Mouse (Mus musculus) urinary bladder, postnatal 36 days (tissue): ENCODE measurements around the gene Rufy1.
A peak's percentile ranks its signal among the peaks of the same experiment; 100 is the strongest.
"Not testable (repeated sequence)": the region's sequence is repeated elsewhere in the genome, so short reads cannot be mapped to it uniquely, and the experiment has no call there.

ENCODE experiments used
- DNase-seq, 2 experiments: peaks; one replicate each; pipeline ENCODE4 v3.0.0; 2022; ENCODE audit warnings: low spot score in 2 of 2, mixed read lengths in 1 of 2

Rufy1 gene

DNA sequence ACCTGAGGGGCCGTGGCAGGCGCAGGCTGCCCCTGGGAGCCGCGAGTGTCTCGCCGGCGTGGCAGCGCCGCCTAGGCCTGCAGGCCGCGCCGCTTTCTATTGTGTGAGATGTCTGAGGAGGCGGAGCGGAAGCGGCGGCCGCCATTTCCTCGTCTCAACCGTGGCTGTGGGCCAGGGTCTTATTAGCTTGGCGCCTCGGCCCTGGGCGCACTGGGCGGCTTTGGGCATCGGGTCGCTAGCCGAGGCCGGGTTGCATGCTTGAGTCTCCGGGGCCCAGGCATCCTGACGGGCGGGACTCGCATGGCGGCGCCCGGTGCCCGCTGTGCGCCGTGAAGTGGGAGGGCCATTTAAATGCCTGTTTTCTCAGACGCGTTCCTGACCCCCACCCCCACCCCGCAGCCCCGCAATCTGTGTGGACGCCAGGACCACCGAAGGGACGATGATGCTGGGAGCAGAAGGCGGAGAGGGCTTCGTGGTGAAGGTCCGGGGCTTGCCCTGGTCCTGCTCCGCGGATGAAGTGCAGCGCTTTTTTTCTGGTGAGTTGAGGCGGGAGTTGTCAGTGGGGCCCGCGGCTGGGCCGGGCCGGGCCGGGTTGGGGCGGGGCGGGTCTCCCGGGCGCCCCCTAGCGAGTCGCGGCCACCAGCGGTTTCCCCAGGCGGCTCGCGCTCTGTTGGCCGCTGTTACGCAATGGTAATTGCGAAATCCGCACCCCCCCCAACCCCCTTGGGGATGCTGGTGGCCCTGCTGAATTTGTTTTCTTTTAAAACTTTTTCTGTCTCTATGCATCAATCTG, 52.8 kb downstream of the Rufy1 start:
- DNase-seq, result peak; percentile 83 to 91

DNA sequence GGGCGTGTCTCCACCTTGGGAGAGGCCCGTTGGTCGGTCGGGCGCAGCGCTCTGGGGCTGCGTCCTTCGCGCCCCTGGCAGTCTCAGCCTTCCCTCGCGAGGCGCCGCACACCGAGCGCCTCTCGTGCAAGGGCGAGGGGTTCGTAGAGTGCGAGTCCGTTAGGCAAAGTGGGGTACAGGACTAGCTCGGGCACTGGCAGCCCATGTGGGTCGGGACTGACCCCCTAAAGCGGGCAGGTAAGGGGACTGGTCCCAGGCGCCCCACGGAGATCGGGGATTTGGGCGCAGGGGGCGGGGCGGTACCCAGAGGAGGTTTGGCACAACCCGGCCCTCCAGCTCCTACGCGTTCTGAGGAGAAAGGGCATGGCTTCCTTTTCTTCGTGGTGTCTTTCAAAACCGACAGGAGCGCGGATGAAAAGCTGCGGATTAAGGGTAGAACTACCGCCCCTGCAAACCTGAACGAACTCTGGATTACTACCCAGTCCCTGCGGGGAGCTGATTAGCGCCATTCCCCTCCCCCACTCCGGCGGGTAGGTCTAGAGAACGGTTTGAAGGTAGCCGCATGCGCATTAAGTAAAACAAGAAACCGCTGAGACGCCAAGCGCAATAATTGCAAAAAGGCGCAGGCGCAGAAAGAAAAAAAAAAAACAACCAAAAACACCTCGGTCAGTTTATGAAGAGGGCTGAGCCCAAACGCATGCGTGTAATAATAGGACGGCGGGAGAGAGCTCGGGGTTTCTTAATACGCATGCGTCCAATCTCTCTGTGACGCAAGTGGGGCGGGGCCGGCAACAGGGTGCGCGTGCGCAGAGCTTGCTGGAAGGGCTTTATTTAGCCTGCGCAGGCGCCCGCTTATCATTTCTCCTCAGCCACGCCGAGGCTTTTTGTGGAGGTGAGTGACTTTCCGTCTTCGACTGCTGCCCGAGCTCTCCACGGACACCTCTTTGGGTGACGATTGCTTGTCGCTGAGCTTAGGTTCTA, 53.7 kb downstream of the Rufy1 start, which contains the start of gene Hnrnph1:
Gene Hnrnph1 (plus strand): TSS at position 80 of the 981 bp plus-strand sequence.
- DNase-seq, result peak; percentile 98 to 99

DNA sequence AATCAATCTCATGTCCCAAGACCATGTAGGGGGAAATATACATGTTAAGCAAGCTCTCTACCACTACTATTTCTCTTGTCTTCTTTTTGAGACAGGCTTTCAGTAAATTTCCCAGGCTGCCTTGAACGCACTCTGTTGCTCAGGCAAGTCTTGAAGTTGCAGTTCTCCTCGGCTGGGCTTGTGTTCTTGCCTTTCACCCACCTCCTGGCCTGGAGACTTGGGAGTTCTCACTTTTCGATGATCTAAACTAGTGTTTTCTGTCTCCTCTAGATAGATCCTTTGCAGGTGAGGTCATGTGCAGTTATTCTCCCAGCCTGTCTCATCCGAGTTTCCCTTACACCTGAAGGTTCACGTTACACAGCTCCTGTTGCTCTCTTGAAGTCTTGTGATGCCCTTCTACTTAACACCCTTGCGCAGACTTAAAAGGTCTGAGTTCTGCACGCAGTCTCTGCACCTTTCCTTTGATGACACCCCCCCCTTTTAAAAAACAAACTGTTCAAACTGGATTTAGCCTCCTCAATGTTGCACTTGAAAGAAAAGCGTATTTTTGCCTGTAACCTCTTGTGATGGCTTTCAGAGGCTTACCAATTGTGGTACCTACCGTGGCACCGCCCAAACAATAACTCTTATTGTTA, 54.7 kb downstream of the Rufy1 start:
- no peak for DNase-seq

DNA sequence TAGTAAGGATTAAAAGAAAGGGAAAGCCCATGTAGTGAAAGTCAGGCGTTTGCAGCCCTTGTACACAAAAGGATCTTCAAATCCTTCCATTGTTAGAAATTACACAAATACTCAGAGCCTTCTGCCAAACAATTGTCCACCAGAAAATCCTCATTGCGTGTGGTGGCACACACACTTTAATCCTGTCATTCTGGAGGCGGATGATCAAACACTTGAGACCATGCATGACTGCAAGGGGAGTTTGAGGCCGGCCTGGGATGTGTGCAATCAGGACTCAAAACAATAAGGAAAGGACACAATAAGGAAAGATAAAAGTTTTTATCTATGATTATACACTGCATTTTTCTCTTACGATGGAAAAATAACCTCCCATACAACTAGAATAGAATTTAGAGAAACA, 55.5 kb downstream of the Rufy1 start:
- DNase-seq, result no peak

DNA sequence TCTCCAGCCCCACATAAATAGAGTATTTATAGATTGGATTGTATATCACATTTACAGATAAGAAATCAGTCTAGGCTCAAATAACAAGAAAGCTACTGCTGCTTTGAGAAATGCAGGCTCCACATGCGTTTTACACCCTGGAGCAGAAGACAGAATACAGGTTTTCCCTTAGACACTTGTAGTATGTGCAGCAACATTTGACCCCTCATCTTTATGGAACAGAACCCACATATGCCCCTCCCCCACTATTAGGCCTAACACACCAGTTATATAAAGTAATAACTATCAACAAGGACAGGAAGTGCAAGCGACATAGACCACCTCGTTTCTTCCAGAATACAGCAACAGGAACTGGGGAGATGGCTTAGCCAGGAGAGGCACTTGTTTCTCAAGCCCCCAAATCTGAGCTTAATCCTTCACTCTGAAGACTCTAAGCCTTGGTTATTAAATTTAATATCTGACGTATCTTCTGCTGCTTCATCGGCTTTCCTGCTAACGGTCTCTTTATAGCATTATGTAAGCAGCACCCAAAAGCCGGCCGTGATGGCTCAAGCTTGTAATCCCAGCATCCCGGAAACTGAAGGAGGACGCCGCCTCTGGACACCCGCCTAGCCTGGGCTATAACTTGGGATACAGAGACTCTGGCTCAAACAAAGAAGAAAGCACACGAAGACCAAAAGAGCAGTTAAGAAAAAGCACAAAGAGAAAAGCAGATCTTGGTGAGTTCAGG, 56.5 kb downstream of the Rufy1 start:
- DNase-seq, result no peak

DNA sequence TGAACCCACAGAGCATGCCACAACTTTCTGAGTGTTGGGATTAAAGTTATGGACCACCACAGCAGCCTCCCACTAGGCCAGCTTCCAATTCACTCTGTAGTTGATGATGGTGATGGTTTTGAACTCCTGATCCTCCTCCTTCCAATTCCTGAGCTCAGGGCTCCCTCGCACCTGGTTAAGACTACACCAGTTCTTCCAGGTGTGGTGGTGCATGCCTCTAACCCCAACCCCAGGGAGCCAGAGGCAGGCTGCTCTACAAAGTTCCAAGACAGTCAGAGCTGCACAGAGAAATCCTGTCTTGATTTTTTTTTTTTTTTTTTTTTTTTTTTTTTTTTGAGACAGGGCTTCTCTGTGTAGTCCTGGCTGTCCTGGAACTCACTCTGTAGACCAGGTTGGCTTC, 57.3 kb downstream of the Rufy1 start:
- no peak for DNase-seq

DNA sequence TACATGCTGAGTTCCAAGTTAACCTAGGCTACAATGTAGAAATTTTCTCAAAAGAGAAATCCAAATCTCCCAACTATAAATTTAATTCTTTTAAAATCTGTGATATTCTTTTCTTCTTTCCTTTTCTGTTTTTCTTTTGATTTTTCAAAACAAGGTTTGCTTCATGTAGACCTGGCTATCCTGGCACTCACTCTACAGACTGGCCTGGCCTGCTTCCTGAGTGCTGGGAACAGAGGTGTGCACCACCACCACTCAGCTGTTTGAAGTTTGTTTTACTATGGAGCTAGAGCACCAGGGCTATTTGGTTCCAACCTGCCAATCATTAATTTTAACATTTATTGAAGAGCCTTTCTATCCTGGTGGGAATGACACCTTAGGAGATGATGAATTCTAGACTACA, 57.8 kb downstream of the Rufy1 start:
- no peak for DNase-seq

DNA sequence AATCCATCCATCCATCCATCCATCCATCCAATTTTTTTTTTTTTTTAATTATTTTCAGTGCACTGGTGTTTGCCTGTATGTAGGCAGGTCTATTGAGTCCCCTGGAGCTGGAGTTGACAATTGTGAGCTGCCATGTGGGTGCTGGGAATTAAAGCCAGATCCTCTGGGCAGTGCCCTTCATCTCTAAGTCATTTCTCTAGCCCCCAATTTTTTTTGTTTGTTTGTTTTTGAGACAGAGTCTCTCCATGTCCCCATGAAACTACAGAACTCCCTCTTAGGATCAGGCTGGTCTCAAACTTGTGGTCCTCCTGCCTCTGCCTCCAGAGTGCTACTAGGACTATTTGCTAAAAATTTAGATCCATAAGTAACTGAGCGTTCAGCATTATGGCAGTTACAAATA, 59.0 kb downstream of the Rufy1 start:
- DNase-seq, result no peak

DNA sequence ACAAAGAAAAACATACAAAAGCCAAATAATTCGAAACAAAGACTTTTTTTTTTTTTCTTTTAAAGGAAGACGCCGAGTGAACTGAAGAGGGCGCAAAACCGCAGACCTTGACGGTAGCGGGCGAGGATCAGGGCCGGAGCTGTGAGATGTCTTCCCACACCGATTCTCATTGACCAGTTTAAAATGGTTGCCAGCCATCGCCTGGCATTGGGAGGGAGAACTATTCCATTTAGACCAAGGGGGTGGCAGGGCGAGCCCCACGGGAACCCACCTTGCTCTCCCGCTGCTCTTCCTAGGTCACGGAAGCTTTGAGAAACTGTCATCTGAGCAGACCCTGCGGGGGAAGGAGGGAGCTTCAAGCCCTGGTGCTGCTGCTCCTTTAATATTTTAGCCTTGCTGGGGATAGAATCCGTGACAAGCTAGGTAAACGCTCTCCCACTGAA, 59.5 kb downstream of the Rufy1 start:
- DNase-seq, result peak in 1 of 2 experiments; percentile 60

DNA sequence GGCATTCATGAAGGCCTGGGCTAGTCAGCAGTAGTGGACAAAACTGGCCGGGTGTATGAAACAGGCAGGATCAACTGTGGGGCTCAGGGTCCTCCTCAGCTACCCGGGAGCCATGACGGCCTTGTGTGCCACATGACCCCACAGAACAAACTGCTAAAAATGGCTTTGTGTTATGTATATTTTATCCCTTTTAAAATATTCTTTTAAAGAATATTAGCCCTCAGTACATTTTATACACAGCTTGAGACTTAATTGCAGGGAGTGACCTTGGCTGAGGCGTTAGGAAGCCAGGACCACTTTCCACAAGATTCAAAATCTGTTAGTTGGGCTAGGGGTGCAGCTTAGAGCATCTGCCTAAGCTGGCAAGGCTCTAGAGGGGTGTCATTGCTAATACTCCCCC, 60.0 kb downstream of the Rufy1 start:
- no peak for DNase-seq

DNA sequence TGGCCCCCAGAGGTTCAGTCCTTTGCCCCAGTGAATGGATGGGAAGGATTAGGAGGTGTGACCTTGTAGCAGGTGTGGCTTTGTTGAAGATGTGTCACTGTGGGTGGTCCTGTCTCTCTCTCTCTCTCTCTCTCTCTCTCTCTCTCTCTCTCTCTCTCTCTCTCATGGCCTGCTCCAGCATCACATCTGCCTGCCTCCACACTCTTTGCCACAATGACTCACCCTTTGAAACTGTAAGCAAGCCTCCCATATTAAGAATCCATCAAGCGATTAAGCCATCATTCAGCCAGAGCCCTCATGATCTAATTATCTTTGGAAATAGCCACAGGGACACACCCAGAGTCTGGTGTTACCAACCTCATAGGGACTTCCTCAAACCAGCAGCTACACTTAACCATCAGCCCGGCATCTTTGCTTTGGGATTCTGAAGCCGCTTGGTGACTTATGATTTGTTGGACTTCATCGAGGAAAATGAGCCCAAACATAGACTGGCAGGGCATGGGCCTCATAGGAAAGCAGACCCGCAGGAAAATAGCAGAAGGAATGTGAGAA, 61.5 kb downstream of the Rufy1 start:
- DNase-seq, result no peak

DNA sequence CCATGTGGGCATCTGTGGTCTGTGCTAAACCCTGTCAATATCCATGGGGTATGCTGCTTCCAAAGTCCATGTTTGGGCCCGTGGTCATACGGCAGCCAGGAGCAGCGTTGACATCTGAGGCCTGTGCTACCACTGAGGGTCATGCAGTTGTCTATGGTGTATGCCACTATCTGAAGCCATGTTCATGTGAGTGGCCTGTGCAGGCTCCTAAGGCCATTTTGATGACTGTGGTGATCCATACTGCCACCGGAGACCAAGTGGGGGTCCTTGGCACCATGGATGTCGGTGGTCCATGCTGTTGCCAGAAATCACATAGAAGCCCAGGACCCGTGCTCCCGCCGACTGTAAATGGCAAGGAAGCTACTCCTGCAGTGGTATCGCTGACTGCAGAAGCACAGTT, 63.4 kb downstream of the Rufy1 start:
- DNase-seq, result no peak

DNA sequence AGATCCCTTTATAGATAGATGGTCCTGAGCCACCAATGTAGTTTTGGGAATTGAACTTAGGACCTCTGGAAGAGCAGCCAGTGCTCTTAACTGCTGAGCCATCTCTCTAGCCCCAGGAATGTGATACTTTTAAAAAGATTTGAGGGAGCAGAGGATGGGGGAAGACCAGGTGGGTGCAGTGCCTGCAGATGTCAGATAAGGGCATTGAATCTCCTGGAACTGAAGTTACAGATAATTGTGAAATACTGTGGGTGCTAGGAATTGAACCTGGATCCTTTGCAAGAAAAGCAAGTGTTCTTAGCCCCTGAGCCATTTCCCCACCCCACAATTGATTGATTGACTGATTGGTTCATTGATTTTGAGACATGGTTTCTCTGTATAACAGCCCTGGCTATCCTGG, 65.6 kb downstream of the Rufy1 start:
- DNase-seq, result no peak

DNA sequence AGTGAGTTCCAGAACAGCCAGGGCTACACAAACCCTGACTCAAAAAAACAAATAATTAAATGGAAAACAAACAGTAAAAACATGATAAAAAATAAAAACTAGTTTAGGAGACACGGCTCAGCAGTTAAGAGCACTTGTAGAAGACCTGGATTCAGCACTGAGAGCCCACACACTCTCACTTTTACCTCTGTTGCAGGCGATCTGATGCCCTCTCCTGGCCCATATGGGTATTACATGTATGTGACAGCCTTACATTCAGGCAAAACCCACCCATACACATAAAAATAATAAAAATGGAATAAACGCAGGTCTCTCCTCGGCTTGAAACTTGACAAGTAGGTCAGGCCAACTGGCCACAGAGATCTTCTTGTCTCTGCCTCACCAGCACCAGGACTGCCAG, 66.4 kb downstream of the Rufy1 start:
- peak; percentile 62 to 75 for DNase-seq

DNA sequence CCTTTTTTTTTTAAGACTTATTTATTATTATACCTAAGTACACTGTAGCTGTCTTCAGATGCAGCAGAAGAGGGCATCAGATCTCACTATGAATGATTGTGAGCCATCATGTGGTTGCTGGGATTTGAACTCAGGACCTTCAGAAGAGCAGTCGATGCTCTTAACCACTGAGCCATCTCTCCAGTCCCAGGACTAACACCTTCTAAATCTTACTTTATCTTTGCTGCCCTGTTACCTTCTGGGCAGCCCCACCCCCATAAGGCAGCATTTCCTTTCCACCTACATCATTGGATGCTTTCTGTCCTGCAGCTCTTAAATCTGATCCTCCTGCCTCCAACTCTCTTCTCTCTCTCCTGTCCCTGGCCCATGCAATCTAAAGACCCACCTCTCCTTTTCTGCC, 69.6 kb downstream of the Rufy1 start:
- not testable (repeated sequence) for DNase-seq

DNA sequence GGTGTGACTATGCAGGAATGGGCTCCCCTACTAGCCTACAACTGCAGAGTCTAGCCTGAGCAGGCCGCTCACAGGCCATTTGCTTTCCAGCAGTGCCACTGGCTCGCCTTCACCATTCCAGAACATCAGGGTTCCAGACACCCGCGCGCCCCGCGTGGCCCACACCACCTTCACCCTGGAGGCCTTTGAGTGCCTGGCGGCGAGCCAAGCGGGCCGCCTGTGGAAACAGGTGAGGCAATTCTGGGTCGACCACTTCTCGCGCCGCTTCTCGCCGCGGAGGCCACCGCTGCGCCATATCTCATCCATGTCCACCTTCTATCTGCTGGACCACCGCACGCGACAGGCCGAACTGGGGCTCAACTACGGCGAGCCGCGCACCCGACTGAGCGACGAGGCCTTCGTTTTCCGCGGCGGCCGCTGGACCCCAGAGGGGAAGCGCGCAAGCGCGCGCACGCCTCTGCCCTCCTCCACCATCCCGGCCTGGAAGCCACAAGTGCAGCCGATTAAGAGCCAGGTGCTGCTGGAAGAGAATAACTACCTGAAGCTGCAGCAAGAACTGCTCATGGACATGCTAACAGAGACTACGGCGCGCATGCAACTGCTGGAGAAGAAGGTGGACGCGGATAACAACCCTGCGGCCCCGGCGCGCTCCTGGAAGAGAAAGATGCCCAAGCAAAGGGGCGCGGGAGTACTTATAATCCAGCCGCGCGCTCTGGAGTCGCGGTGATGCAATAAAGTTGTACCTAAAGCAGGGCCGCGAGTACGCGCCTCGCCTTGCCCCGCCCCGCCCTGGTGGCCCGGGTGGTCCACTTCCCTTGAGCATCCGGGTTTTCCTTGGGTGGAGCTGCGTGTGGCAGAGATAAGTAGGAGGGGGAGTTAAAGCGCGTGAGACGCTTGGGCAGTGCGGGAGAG, 71.7 kb downstream of the Rufy1 start:
- peak; percentile 14 to 28 for DNase-seq

DNA sequence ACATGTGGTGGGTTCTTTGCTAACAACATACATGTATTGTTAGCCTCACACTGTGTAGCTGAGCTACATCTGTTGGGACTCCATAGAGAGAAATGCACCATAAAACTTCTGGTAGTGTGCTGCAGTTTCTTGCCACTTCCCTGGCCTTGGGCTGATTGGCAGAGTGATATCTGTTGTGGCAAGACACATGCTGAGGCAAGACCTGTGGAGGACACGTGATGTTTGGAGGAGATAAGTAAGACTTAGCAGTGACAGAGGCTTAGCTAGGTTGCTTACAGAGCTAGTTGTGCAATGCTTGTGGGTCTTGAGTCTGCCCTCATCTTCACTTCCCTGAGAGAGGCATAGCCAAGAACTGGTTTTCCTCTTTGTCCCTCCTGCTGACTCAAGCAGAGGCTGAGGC, 75.5 kb downstream of the Rufy1 start:
- no peak for DNase-seq

DNA sequence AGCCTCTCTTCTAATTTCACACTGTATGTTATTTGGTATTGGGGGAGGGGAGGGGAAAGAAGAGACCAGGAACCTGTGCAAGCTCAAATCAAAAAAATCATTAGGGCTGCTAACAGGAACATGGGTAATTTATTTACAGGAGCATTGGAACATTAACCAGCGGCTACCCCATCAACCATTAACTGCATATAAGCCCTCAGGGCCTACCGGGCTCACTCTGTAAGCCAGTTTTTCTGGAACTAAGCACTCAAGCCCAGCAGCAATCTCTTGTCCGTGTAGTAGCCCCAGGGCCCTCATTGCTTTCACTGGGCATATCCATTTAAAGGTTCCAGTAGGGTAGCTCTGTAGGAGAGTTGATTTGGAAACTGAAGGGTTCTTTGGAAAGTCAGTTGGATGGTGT, 76.1 kb downstream of the Rufy1 start:
- no peak for DNase-seq

DNA sequence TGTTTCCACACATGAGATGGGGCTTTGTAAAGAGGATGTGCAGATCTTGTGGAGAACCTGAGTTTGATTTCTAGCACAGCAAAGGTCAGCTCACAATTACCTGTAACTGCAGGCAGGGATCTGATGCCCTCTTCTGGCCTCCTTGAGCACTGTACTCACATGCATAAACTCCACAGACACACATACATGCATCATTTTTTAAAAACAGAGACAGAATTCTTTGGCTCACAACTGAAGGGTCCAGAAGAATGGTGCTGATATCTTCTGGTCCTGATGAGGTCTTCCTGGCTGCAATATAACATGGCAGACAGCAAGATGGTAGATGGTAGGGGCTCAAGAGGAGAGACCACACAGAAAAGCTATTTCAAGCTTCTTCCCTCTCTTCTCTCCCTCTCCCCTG, 76.8 kb downstream of the Rufy1 start, which contains the start of gene Cby3:
Gene Cby3 (plus strand): TSS at position 301 of the 400 bp plus-strand sequence.
- no peak for DNase-seq

DNA sequence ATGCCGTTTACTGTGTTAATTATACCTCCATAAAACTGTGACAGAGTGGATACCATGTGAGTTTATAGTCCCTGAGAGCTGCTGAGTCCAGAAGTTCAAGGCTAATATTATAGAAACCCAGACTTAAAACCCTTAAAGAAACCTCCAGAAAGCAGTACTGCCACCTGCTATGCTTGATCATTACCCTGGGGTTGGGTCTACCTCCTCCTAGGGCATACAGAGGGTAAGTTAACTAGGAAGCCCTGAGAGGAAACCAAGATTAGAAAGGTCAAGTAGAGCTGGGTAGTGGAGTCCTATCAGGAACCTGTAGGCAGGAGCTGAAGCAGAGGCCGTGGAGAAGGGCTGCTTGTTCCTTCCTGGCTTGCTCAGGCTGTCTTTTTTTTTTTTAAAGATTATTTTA, 78.7 kb downstream of the Rufy1 start:
- DNase-seq, result no peak
